Mouse (Mus musculus) stomach, embryonic 16.5 days (tissue): ENCODE data around the gene Rmdn2. TPM values are rescaled to one million over a fixed set of nuclear protein-coding genes. Genes with fewer than 3 reads are reported as not detected.

ENCODE experiments used
- ATAC-seq: fragments of 200-750 bp; cut with Nextera tagmentation; 2 replicates; pipeline ENCODE4 v1.8.0; 2017; ENCODE audit warnings: moderate number of reproducible peaks, moderate TSS enrichment; ENCODE audit not compliant: insufficient read depth, low FRiP score
- H3K27ac ChIP-seq: fragments of 300-500 bp; sonication (generic); 2 replicates; pipeline ENCODE4 v1.5.1; 2014; ENCODE audit warnings: low read length
- H3K27me3 ChIP-seq: fragments of 300-500 bp; sonication (generic); 2 replicates; pipeline ENCODE4 v1.6.1; 2014; ENCODE audit warnings: low read length, control low read depth, mixed read lengths; ENCODE audit not compliant: control insufficient read depth, insufficient read depth
- H3K36me3 ChIP-seq: fragments of 300-500 bp; sonication (generic); 2 replicates; pipeline ENCODE4 v1.6.1; 2014; ENCODE audit warnings: low read length; ENCODE audit not compliant: control insufficient read depth, insufficient read depth
- H3K4me1 ChIP-seq: fragments of 300-500 bp; sonication (generic); 2 replicates; pipeline ENCODE4 v1.6.1; 2014; ENCODE audit warnings: low read length, control low read depth, mixed read lengths; ENCODE audit not compliant: control insufficient read depth, insufficient read depth
- H3K4me2 ChIP-seq: fragments of 300-500 bp; sonication (generic); 2 replicates; pipeline ENCODE4 v1.6.1; 2014; ENCODE audit warnings: low read depth, low read length, mixed read lengths
- H3K4me3 ChIP-seq: fragments of 300-500 bp; sonication (generic); replicated peaks from 2 replicates; pipeline ENCODE4 v1.5.1; 2014; ENCODE audit warnings: mild to moderate bottlenecking, low read length
- H3K9ac ChIP-seq: fragments of 300-500 bp; sonication (generic); 2 replicates; pipeline ENCODE4 v1.6.1; 2014; ENCODE audit warnings: low read length
- H3K9me3 ChIP-seq: fragments of 300-500 bp; sonication (generic); replicated peaks from 2 replicates; pipeline ENCODE4 v1.6.1; 2016; ENCODE audit warnings: low read length, control low read depth; ENCODE audit not compliant: control insufficient read depth
- WGBS: fragments of 180-500 bp; shearing (Covaris S2); extraction: QIAGEN DNeasy Blood & Tissue Kit; methylation state at CpG from one replicate; pipeline ENCODE4 v1.1.7; 2014; 5-methylcytosine and 5-hydroxymethylcytosine counted together
- polyA plus RNA-seq: library from polyadenylated mRNA; unstranded; fragments of >200 nt; fragmentation: Nextera tagmentation; extraction: Ambion mirVana; gene quantifications from 2 replicates; pipeline ENCODE4 v1.2.1, GENCODE M21; 2015

Gene Rmdn2
- polyA plus RNA-seq, 1 experiment from 2014 or later, result 9.7 TPM

DNA sequence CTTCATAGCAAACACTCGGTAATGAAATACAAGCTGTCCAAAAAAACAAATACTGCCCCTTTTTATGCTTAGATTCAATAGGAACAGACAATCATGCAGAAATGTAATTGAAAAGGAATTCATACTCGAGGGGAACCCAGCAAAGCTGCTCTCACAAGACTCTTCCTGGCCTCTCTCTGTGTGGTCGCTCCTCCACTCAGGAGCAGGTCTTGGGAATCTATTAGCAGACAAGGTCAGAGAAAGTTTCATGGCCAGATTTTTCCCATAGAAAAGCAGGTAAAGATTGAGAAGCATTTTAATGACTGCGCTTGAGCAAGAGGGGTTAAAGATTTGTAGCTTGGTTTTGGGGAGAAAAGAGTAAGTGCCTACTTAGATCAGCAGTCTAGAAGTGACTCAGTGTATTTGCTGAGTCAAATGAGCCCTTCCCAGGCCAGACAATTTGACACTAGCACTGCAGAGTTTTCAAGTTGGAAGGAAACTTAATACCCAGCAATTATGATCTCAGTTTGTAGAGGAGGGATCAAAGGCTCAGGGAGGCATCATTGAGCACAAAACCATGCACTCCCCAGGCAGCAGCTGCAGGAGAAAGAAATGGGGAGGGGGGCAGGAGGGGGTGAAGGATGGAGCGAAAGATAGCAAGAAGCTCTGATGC lies 127.3 kb downstream of the Rmdn2 start:
- Histone ChIP-seq H3K4me2 (no peak overlapping the region), H3K27ac (no peak overlapping the region), H3K9ac (no peak overlapping the region), H3K36me3 (no peaks in the 10 kb centered on the region), H3K9me3 (no peaks in the 10 kb centered on the region), H3K27me3 (no peaks in the 10 kb centered on the region), H3K4me1 (0 out of 2 replicates have a peak, but pooled peaks cover 6% of the 10 kb centered on the region), H3K4me3 (no peak overlapping the region)
- WGBS, result 45% methylated on average over 5 of the region's 5 CpGs
- ATAC-seq, result 0 out of 2 replicates have a peak, but pooled peaks have one; percentile 37

DNA sequence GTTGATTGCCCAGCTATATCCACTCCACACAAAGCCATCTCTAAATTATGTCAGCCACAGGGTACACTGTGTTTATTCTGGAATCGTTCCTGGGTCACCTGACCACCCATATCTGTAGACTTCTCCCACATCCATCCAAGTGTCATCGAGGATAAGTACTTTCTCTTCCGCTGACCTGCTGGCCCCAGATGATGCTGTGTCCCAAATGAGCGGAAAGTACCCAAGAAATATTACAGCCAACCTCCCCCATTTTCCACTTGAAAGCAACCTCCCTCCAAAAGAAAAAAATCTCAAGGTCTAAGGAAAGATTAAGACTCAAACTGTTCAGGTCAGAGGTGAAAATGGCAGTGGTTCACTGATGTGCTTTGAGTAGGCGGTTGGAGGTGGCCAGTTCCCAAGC lies 131.0 kb downstream of the Rmdn2 start:
- no peaks in the 10 kb centered on the region for H3K27me3 ChIP-seq
- no peak for ATAC-seq
- H3K9ac ChIP-seq, result no peak overlapping the region
- H3K9me3 ChIP-seq, result no peaks in the 10 kb centered on the region
- 70% methylated on average over 5 of the region's 5 CpGs for WGBS
- no peak overlapping the region for H3K27ac ChIP-seq
- no peaks in the 10 kb centered on the region for H3K36me3 ChIP-seq
- peaks cover 13% of the 10 kb centered on the region; the same call in 1 of the 2 replicates for H3K4me1 ChIP-seq
- H3K4me2 ChIP-seq, result no peak overlapping the region
- no peak overlapping the region for H3K4me3 ChIP-seq

Other genes with a start within 250 kb of the Rmdn2 start
- 12.4 and 13.4 TPM in 2 replicates for gene Cyp1b1, start 103.2 kb downstream of the Rmdn2 start, polyA plus RNA-seq